Mouse (Mus musculus) heart, embryonic 10.5 days (tissue): ENCODE data around the gene Dusp5. TPM values are rescaled to one million over a fixed set of nuclear protein-coding genes. Genes with fewer than 3 reads are reported as not detected.

ENCODE experiments used
- DNase-seq: peaks from one replicate; pipeline ENCODE4 v3.0.0-alpha.2; 2017; ENCODE audit warnings: low spot score
- H3K27ac ChIP-seq: fragments of 300-500 bp; sonication (generic); 2 replicates; pipeline ENCODE4 v1.5.1; 2016; ENCODE audit warnings: mild to moderate bottlenecking
- H3K27me3 ChIP-seq: fragments of 300-500 bp; sonication (generic); 2 replicates; pipeline ENCODE4 v1.6.1; 2016; ENCODE audit warnings: mild to moderate bottlenecking; ENCODE audit not compliant: poor library complexity, insufficient read depth, severe bottlenecking
- H3K36me3 ChIP-seq: fragments of 300-500 bp; sonication (generic); 2 replicates; pipeline ENCODE4 v1.6.1; 2016; ENCODE audit warnings: mild to moderate bottlenecking, moderate library complexity
- H3K4me1 ChIP-seq: fragments of 300-500 bp; sonication (generic); 2 replicates; pipeline ENCODE4 v1.6.1; 2016; ENCODE audit warnings: mild to moderate bottlenecking
- H3K4me3 ChIP-seq: fragments of 300-500 bp; sonication (generic); 2 replicates; pipeline ENCODE4 v1.5.1; 2016; ENCODE audit warnings: mild to moderate bottlenecking, moderate library complexity
- H3K9me3 ChIP-seq: fragments of 300-500 bp; sonication (generic); 2 replicates; pipeline ENCODE4 v1.6.1; 2016; ENCODE audit warnings: mild to moderate bottlenecking, moderate library complexity
- WGBS: fragments of 180-500 bp; shearing (Covaris S2); methylation state at CpG from one replicate; pipeline ENCODE4 v1.1.7; 2016; 5-methylcytosine and 5-hydroxymethylcytosine counted together
- polyA plus RNA-seq: library from polyadenylated mRNA; unstranded; fragments of >200 nt; fragmentation: Nextera tagmentation; extraction: Ambion mirVana; gene quantifications from 2 replicates; pipeline ENCODE4 v1.2.1, GENCODE M21; 2016

The Dusp5 gene
- polyA plus RNA-seq, 1 experiment from 2014 or later, result 15.9 TPM

- no peak for DNase-seq
- Histone ChIP-seq H3K4me3 (peak overlapping the region; percentile 52), H3K27me3 (no peaks in the 10 kb centered on the region), H3K4me1 (peaks cover 43% of the 10 kb centered on the region), H3K36me3 (no peaks in the 10 kb centered on the region), H3K27ac (peak overlapping the region; percentile 79), H3K9me3 (no peaks in the 10 kb centered on the region)
- 23% methylated on average over 6 of the region's 6 CpGs for WGBS
These were observed 27.9 kb downstream of the Dusp5 start for GRCm38 (mm10) chr19:53556841-53557240.

GRCm38 (mm10) chr19:53557267-53557936 is 28.5 kb downstream of the Dusp5 start:
- no peaks in the 10 kb centered on the region for H3K9me3 ChIP-seq
- DNase-seq, result no peak
- H3K4me3 ChIP-seq, result peak overlapping the region; percentile 52
- peak overlapping the region; percentile 79 for H3K27ac ChIP-seq
- 20% methylated on average over 20 of the region's 20 CpGs for WGBS
- no peaks in the 10 kb centered on the region for H3K27me3 ChIP-seq
- H3K36me3 ChIP-seq, result no peaks in the 10 kb centered on the region
- H3K4me1 ChIP-seq, result peaks cover 38% of the 10 kb centered on the region

- Histone ChIP-seq H3K9me3 (no peaks in the 10 kb centered on the region), H3K27ac (no peak overlapping the region), H3K4me1 (peaks cover 26% of the 10 kb centered on the region), H3K27me3 (no peaks in the 10 kb centered on the region), H3K4me3 (no peak overlapping the region), H3K36me3 (no peaks in the 10 kb centered on the region)
- DNase-seq, result no peak
- 79% methylated on average over 3 of the region's 3 CpGs for WGBS
These were observed 31.5 kb downstream of the Dusp5 start for GRCm38 (mm10) chr19:53560436-53560835.

- no peaks in the 10 kb centered on the region for H3K27me3 ChIP-seq
- no peak for DNase-seq
- WGBS, result 25% methylated on average over 4 of the region's 4 CpGs
These were observed 35.3 kb downstream of the Dusp5 start for GRCm38 (mm10) chr19:53564174-53564573.

GRCm38 (mm10) chr19:53565565-53566277 is 36.8 kb downstream of the Dusp5 start:
- H3K27ac ChIP-seq, result peak overlapping the region; percentile 60
- peaks cover 18% of the 10 kb centered on the region for H3K4me1 ChIP-seq
- H3K4me3 ChIP-seq, result no peak overlapping the region
- DNase-seq, result no peak
- 78% methylated on average over 14 of the region's 14 CpGs for WGBS
- no peaks in the 10 kb centered on the region for H3K27me3 ChIP-seq
- H3K36me3 ChIP-seq, result no peaks in the 10 kb centered on the region
- H3K9me3 ChIP-seq, result no peaks in the 10 kb centered on the region

More at GRCm38 (mm10) chr19:53564174-53564573, 35.3 kb downstream of the Dusp5 start:
- peak overlapping the region; percentile 59; the same call in 1 of the 2 replicates for H3K27ac ChIP-seq
- H3K4me3 ChIP-seq, result no peak overlapping the region
- no peaks in the 10 kb centered on the region for H3K36me3 ChIP-seq
- peaks cover 14% of the 10 kb centered on the region for H3K4me1 ChIP-seq
- no peaks in the 10 kb centered on the region for H3K9me3 ChIP-seq

DNA sequence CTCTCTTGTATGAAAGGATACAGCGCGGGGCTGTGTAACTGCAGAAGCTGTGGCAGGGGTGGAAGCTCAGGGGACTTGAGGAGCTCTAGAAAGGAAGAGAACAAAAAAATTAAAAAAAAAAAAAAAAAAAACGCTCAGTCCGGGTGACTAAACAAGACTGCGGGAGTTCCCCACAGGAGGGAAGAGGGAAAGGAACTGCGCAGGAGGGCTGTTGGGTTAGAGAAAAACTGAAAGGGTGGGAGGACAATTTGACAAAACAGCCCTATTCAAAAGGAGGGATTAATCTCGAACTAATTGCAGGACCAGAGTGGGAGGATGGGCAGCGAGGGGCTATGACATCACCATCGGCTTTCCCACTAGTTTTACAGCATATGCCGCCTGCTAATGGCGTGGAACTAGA is 39.0 kb downstream of the Dusp5 start:
- H3K36me3 ChIP-seq, result no peaks in the 10 kb centered on the region
- peak; percentile 56 for DNase-seq
- H3K27ac ChIP-seq, result no peak overlapping the region
- no peaks in the 10 kb centered on the region for H3K27me3 ChIP-seq
- 46% methylated on average over 11 of the region's 11 CpGs for WGBS
- H3K9me3 ChIP-seq, result no peaks in the 10 kb centered on the region
- no peak overlapping the region for H3K4me3 ChIP-seq
- H3K4me1 ChIP-seq, result peaks cover 35% of the 10 kb centered on the region

DNA sequence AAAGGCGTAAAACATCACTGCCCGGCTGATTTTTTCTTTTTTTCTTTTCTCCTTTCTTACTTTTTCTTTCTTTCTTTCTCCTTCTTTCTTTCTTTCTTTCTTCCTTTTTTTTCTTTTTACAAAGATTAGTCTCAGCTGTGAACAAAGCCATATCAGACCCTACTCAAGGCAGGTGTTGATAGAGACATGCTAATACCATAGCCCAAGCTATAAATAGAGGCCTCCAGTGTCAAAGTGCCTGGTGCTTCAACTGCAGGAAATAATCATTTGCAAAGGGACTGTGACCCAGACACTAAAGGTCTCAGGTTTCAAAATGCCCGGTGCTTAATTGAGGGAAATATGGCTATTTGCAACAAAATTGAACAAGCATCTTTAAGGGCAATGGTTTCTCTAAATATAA is 39.6 kb downstream of the Dusp5 start:
- Histone ChIP-seq H3K4me1 (peaks cover 37% of the 10 kb centered on the region), H3K27ac (no peak overlapping the region), H3K9me3 (no peaks in the 10 kb centered on the region), H3K4me3 (no peak overlapping the region), H3K27me3 (no peaks in the 10 kb centered on the region), H3K36me3 (no peaks in the 10 kb centered on the region)
- 71% methylated on average over 3 of the region's 3 CpGs for WGBS
- peak; percentile 47 for DNase-seq

DNA sequence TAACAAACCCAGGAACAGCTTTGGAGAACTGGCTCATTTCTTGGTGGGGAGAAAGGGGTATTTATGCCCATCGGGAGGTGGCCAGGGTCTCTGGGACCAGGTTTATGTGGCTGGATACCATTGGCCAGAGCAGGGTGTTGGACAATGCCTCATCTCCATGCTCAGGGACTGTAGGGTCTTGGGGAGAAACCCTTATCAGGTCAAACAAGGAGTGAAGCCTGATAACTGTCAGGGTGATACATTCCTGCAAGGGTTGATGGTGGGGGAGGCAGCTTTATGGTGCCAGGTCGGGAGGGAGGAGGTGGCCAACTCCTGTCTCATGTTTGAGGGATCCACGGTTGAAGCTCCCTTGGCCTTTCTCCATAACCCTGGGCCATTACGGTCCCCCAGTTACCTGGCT is 42.1 kb downstream of the Dusp5 start:
- peak; percentile 69 for DNase-seq
- no peaks in the 10 kb centered on the region for H3K36me3 ChIP-seq
- WGBS, result 49% methylated on average over 4 of the region's 4 CpGs

DNA sequence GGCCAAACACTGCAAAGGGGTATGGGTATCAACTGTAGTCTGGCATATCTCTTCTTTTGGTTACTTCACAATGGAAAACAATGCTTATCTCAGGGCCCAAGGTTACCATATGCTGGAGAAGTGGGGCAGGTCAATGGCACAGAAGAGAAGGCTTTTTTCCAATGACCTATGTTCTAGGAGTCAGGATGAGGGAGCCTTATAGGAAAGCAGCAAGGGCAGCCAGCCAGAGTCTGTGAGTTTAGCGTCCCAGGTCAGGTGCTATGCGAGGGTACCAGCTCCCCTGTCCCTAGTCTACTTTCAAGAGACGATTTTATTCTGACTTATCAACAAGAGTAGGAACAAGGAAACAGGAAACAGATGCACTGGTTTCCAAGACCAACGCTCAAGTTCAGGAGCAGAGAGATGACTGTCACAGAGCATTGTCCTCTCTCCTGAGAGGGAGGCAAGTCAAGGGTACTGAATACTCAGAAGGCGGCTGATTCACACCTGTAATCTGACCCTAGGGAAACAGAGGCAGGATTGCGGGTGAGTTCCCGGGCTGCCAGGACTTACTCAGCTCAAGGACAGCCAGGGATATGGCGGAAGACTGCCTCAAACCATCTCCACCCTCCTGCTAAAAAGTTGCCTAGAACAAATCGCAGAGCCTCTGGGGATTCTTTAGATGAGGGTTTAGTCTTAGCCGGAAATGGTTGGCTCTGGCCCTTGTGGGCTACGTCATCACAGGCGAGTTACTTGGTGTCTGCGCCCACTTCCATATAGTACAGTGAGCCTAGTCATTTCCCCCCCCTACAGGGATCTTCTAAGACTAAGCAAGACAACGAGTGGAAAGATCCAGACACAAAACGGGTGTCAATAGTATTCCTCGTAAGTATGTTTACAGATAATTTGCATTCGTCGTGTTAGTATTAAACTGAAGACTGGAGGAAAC is 42.9 kb downstream of the Dusp5 start:
- Histone ChIP-seq H3K4me1 (peaks cover 47% of the 10 kb centered on the region), H3K27me3 (no peaks in the 10 kb centered on the region), H3K9me3 (no peaks in the 10 kb centered on the region), H3K36me3 (no peaks in the 10 kb centered on the region), H3K27ac (0 out of 2 replicates have a peak overlapping the region, but pooled peaks have one; percentile 23), H3K4me3 (no peak overlapping the region)
- WGBS, result 68% methylated on average over 18 of the region's 18 CpGs
- peak; percentile 69 for DNase-seq

More for the DNA sequence above, 42.1 kb downstream of the Dusp5 start:
- no peaks in the 10 kb centered on the region for H3K27me3 ChIP-seq
- H3K9me3 ChIP-seq, result no peaks in the 10 kb centered on the region
- peaks cover 43% of the 10 kb centered on the region for H3K4me1 ChIP-seq
- 0 out of 2 replicates have a peak overlapping the region, but pooled peaks have one; percentile 23 for H3K27ac ChIP-seq
- H3K4me3 ChIP-seq, result no peak overlapping the region

DNA sequence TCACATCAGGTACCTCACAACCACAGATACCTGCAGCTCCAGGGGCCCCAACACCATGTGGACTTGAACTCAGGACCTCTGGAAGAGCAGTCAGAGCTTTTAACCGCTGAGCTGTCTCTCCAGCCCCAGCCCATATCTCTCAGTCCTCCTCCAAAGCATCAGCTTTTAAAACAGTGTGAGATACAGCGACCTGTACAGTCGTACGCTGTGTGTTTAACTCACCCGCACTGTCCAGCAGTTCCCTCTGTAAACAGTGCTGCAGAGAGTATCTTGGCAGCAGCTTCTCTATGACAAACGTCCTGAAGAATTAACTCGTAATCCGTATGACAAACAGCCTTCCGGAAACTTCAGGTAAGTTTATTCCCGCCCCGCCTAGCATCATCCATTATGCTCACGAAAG is 43.7 kb downstream of the Dusp5 start:
- H3K4me1 ChIP-seq, result peaks cover 54% of the 10 kb centered on the region

GRCm38 (mm10) chr19:53573151-53573550 is 44.2 kb downstream of the Dusp5 start:
- Histone ChIP-seq H3K4me1 (peaks cover 51% of the 10 kb centered on the region), H3K36me3 (no peaks in the 10 kb centered on the region), H3K9me3 (no peaks in the 10 kb centered on the region), H3K4me3 (no peak overlapping the region), H3K27me3 (no peaks in the 10 kb centered on the region), H3K27ac (no peak overlapping the region)
- DNase-seq, result peak; percentile 54
- WGBS, result 86% methylated on average over 3 of the region's 3 CpGs

More for the DNA sequence above, 43.7 kb downstream of the Dusp5 start:
- no peak overlapping the region for H3K4me3 ChIP-seq
- no peaks in the 10 kb centered on the region for H3K36me3 ChIP-seq
- peak overlapping the region; percentile 36; the same call in 1 of the 2 replicates for H3K27ac ChIP-seq
- H3K9me3 ChIP-seq, result no peaks in the 10 kb centered on the region
- WGBS, result 82% methylated on average over 12 of the region's 12 CpGs
- peak; percentile 48 for DNase-seq
- no peaks in the 10 kb centered on the region for H3K27me3 ChIP-seq

DNA sequence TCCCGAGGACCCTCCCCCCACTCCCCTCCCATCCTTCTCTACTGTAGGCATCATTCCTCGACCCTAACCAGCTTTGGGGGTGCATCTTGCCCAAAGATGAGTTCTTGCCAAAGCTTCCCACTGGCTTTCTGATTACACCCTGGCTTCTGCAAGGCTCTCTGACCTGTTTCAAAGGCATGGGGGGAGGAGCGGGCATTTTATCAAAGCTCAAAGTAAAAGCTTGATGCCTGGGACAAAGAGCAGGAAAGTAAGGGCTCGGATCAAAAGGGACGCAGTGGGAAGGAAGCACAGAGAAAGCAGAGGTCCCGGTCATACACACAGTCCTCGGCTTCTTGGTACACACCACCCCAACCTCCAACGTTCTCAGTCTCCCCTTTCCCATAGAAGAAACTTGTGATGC is 45.2 kb downstream of the Dusp5 start:
- no peaks in the 10 kb centered on the region for H3K9me3 ChIP-seq
- no peak overlapping the region for H3K4me3 ChIP-seq
- no peaks in the 10 kb centered on the region for H3K27me3 ChIP-seq
- H3K36me3 ChIP-seq, result no peaks in the 10 kb centered on the region
- H3K4me1 ChIP-seq, result peaks cover 51% of the 10 kb centered on the region
- peak overlapping the region; percentile 49 for H3K27ac ChIP-seq
- WGBS, result 52% methylated on average over 8 of the region's 8 CpGs
- peak; percentile 50 for DNase-seq
